Mouse (Mus musculus) brain, embryonic 14.5 days (tissue): ENCODE measurements around the gene Fam189a2.

ENCODE experiments used
- CTCF ChIP-seq: fragments of 200-500 bp; IDR thresholded peaks from 2 replicates; pipeline ENCODE4 v1.5.1; 2012; ENCODE audit warnings: inconsistent platforms, mild to moderate bottlenecking, moderate library complexity, borderline replicate concordance; ENCODE audit not compliant: insufficient read depth, insufficient read length; ENCODE audit errors: extremely low read depth
- POLR2A ChIP-seq: fragments of 200-500 bp; IDR thresholded peaks from 2 replicates; pipeline ENCODE4 v1.6.1; 2012; ENCODE audit warnings: mild to moderate bottlenecking, inconsistent platforms, borderline replicate concordance; ENCODE audit not compliant: poor library complexity, insufficient read depth, insufficient read length, severe bottlenecking; ENCODE audit errors: extremely low read depth

DNA sequence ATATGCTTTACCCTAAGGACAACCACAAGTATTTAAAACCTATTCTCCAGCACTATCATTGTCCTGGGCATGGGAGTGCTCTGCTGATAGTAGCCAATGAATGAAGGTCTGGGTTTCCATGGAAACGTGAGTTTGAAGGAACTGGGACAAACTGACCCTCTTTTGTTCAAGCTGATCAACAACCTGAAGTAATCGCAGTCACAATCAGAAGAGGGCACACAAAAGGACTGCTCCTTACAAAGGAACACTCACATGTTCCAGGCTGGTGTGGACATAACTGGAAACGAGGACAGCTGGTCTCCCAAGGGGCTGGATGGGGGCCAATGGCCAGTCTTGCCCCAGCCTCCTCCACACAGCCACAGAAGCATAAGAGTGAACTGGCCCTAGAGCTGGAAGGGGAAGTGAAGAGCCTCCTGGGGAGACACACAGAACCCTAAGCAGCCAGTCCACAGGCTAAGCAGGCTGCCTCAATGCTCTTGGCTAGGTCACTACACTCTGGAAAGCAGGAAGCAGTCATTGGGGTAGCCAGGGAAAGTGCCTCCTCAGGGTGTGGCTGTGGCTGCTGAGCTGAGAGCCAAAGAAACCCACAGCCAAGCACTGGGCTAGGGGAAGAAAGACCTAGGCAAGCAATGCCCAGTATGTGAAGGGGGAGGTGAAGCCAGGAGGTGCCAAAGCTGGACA, 14.0 kb downstream of the Fam189a2 start:
- TF ChIP-seq POLR2A (no peak), CTCF (no peak)
